Mouse (Mus musculus) effector memory CD4-positive, alpha-beta T cell, adult 5 months (primary cell): ENCODE data around the gene Samsn1. TPM values are rescaled to one million over a fixed set of nuclear protein-coding genes. Genes with fewer than 3 reads are reported as not detected.

Source experiments
- polyA plus RNA-seq: library from polyadenylated mRNA; unstranded; fragments of 100-300 nt; shearing (Covaris generic); gene quantifications from one replicate; pipeline ENCODE4 v1.2.1, GENCODE M21; 2017

Samsn1 gene
- polyA plus RNA-seq, result 185 TPM

DNA sequence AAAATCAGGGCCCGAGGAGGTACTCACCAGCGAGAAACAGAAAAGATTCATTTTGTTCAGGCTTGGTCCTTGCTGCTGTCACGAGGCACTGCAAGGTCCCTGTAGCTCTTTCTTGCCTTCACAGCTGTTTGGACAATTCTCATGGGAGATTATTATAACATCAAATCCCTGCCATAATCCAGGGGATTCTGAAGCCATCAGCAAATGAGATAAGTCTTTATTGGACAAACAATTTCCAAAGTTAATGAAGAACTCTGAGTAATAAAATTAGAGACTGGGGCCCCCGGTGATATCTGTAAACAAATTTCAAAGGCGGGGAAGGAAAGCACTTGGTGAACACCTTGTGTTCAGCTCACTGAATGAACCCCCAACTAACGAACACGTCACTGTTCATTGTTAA lies at the start of gene Samsn1:
Gene Samsn1, minus strand, starts transcription at position 101 of the 400 bp plus-strand sequence.

